ENCODE assay signal across 14 mouse cellular contexts in genomic region chr7:127073221-127073620, GRCm38 (mm10). TPM values are rescaled to one million over a fixed set of nuclear protein-coding genes. Genes with fewer than 3 reads are reported as not detected.
"Had no signal": no experiment of that assay in that cellular context is flagged by ENCODE, and none has a peak within 500 bp of the region (broad histone marks: within the 10 kb centered on the region; RNA-seq: fewer than 3 reads in every experiment).

No protein-coding gene starts in this region.

- H3K36me3 ChIP-seq: liver, embryonic 13.5 days; midbrain, embryonic 13.5 days had no signal

- H3K27ac ChIP-seq: kidney, postnatal 0 days; left cerebral cortex, adult 2 months; liver, embryonic 13.5 days; midbrain, embryonic 13.5 days; stomach, postnatal 0 days had no signal

- DNase-seq: liver; liver, embryonic 13.5 days; liver, postnatal 0 days; lung, postnatal 36 days; thymus, postnatal 14 days had no signal

- H3K4me1 ChIP-seq: liver, embryonic 13.5 days; midbrain, embryonic 13.5 days had no signal

- H3K27me3 ChIP-seq: liver, embryonic 13.5 days; midbrain, embryonic 13.5 days had no signal

- H3K4me3 ChIP-seq: left cerebral cortex, adult 2 months; liver, embryonic 13.5 days; midbrain, embryonic 13.5 days had no signal

- H3K9me3 ChIP-seq: midbrain, embryonic 13.5 days had no signal

RNA-seq across cellular contexts. Expression of gene Zg16, which starts 13.9 kb away (rescaled TPM):
- total RNA-seq: layer of hippocampus, postnatal 25 days; left cerebral cortex, adult 2 months; left cerebral cortex, postnatal 14 days had no signal
- polyA plus RNA-seq: kidney, postnatal 0 days; limb, embryonic 11.5 days; liver, embryonic 13.5 days; midbrain, embryonic 13.5 days; midbrain, postnatal 0 days; neural tube, embryonic 14.5 days had no signal

RNA-seq across cellular contexts. Expression of gene Qprt, which starts 48.8 kb away (rescaled TPM):
- polyA plus RNA-seq: neural tube, embryonic 14.5 days had no signal
